Mouse (Mus musculus) heart, embryonic 15.5 days (tissue): ENCODE results near the gene Piwil1. TPM values are rescaled to one million over a fixed set of nuclear protein-coding genes. Genes with fewer than 3 reads are reported as not detected.
A peak's percentile ranks its signal among the peaks of the same experiment; 100 is the strongest.

ENCODE experiments used
- ATAC-seq: fragments of 200-750 bp; cut with Nextera tagmentation; replicated peaks from 2 replicates; pipeline ENCODE4 v1.8.0; 2017; ENCODE audit warnings: low read depth, moderate TSS enrichment; ENCODE audit not compliant: insufficient number of reproducible peaks, insufficient read depth, low FRiP score
- H3K27ac ChIP-seq: fragments of 300-500 bp; sonication (generic); 2 replicates; pipeline ENCODE4 v1.5.1; 2015; ENCODE audit warnings: mild to moderate bottlenecking, inconsistent platforms
- H3K27me3 ChIP-seq: fragments of 300-500 bp; sonication (generic); 2 replicates; pipeline ENCODE4 v1.6.1; 2015; ENCODE audit warnings: inconsistent platforms
- H3K36me3 ChIP-seq: fragments of 300-500 bp; sonication (generic); 2 replicates; pipeline ENCODE4 v1.6.1; 2015; ENCODE audit warnings: mild to moderate bottlenecking, inconsistent platforms
- H3K4me1 ChIP-seq: fragments of 300-500 bp; sonication (generic); replicated peaks from 2 replicates; pipeline ENCODE4 v1.6.1; 2015; ENCODE audit warnings: inconsistent platforms
- H3K4me2 ChIP-seq: fragments of 300-500 bp; sonication (generic); 2 replicates; pipeline ENCODE4 v1.6.1; 2015; ENCODE audit warnings: inconsistent platforms, mild to moderate bottlenecking, moderate library complexity
- H3K4me3 ChIP-seq: fragments of 300-500 bp; sonication (generic); 2 replicates; pipeline ENCODE4 v1.5.1; 2015; ENCODE audit warnings: mild to moderate bottlenecking, inconsistent platforms
- H3K9ac ChIP-seq: fragments of 300-500 bp; sonication (generic); 2 replicates; pipeline ENCODE4 v1.6.1; 2015; ENCODE audit warnings: mild to moderate bottlenecking, inconsistent platforms
- H3K9me3 ChIP-seq: fragments of 300-500 bp; sonication (generic); replicated peaks from 2 replicates; pipeline ENCODE4 v1.6.1; 2016; ENCODE audit warnings: inconsistent platforms
- WGBS: fragments of 180-500 bp; shearing (Covaris S2); methylation state at CpG from one replicate; pipeline ENCODE4 v1.1.7; 2015; ENCODE audit warnings: mixed read lengths; 5-methylcytosine and 5-hydroxymethylcytosine counted together
- polyA plus RNA-seq: library from polyadenylated mRNA; unstranded; fragments of >200 nt; fragmentation: Nextera tagmentation; extraction: Ambion mirVana; gene quantifications from 2 replicates; pipeline ENCODE4 v1.2.1, GENCODE M21; 2015

Piwil1 gene
- not detected in 2 replicates for polyA plus RNA-seq

DNA sequence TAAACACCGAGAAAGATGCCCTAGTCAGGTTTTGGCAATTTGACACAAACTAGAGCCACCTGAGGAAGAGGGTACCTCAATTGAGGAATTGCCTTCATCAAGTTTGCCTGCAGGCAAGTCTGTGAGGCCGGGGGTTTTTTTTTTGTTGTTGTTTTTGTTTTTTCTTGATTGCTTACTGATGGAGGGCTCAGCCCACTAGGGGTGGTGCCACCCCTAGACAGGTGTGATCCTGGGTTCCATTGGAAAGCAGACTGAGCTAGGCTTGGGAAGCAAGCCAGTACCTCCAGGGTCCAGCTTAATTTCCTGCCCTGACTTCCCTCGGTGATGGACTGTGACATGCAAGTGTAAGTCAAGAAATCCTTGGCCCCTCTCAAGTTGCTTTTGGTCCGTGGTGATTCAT lies at the start of gene Piwil1:
Gene Piwil1, plus strand, starts transcription at position 301 of the 400 bp plus-strand sequence.
- no peak within 1 kb of the TSS for H3K9ac ChIP-seq
- 0 out of 2 replicates have a peak, but pooled peaks cover 3% of the 10 kb centered on the region for H3K9me3 ChIP-seq
- no peak within 1 kb of the TSS for H3K27ac ChIP-seq
- no peaks in the 10 kb centered on the region for H3K36me3 ChIP-seq
- H3K4me1 ChIP-seq, result no peaks in the 10 kb centered on the region; the same call in 1 of the 2 replicates
- no peaks in the 10 kb centered on the region for H3K27me3 ChIP-seq
- no peak within 1 kb of the TSS for H3K4me3 ChIP-seq
- 71% methylated on average over 4 of the region's 4 CpGs for WGBS
- H3K4me2 ChIP-seq, result no peak within 1 kb of the TSS
- ATAC-seq, result no peak

DNA sequence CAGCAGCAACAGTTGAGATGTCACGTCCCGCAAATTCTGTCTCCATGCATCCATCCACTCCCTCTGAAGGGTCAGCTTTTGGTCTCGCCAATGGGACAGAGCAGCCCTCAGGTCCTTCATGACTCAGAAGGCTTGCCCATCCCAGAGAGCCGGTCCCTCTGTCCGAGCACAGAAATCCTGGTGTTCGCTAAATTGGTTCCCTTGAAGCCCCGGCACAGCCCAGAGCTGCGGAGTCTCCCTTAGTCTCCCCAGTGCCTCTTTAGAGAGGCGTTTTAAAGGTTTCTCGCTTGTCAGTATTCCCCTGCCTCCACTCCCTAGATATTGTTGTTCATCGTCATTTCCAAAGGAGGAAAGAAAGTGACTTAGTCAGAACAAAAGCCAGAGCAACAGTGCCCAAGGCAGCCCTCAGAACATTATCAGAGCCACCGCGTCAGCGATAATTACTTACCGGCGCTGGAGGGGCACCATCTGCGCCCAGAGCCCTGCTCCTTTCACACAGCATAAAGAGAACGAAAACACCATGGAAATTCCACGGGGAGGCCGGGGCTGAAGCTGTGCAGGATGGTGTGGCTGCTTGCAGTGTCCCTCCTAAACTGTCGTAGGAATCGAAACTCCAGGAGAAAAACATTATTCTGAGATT lies 45.7 kb upstream of the Piwil1 start:
- Histone ChIP-seq H3K4me3 (no peak overlapping the region), H3K27me3 (no peaks in the 10 kb centered on the region), H3K27ac (no peak overlapping the region), H3K4me2 (0 out of 2 replicates have a peak overlapping the region, but pooled peaks have one; percentile 3), H3K4me1 (no peaks in the 10 kb centered on the region), H3K9me3 (no peaks in the 10 kb centered on the region), H3K9ac (no peak overlapping the region), H3K36me3 (no peaks in the 10 kb centered on the region)
- 41% methylated on average over 22 of the region's 22 CpGs for WGBS
- ATAC-seq, result no peak

DNA sequence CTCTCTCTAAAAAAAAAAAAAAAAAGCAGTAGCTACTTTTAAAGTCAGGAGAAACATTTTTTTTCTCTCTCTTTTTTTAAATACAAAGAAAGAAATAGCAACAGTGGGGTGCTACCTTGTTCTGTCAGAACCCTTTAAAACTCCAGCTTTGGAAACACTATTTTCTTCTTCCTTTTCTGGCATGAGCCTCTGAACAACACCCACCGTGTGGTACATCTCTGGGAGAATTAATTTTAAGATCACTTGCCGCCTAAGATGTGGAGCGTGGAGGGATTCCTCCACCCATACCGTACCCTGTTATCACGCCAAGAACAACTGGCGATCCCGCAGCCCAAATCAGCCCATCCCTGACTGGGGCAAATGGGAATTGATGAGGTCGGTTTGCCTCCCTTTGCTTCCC lies 42.2 kb upstream of the Piwil1 start:
- no peak overlapping the region for H3K27ac ChIP-seq

DNA sequence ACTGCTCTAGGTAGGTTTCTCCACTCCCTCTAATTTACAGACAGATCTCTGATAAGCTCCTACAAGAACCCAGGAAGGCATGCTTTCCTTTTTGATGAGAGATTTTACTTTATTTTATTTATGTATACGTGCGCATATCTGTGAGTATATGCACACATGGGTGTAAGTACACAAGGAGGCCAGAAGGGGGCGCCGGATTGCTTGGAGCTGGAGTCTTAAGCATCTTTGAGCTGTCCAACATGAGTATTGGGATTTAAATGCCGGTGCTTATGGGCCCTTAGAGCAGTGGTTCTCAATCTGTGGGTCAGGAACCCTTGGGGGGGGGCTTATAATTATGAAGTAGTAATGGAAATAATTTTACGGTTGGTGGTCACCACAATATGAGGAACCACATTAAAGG lies 39.4 kb upstream of the Piwil1 start:
- Histone ChIP-seq H3K4me3 (no peak overlapping the region), H3K9me3 (0 out of 2 replicates have a peak, but pooled peaks cover 3% of the 10 kb centered on the region), H3K27ac (no peak overlapping the region), H3K4me1 (no peaks in the 10 kb centered on the region), H3K27me3 (no peaks in the 10 kb centered on the region), H3K9ac (no peak overlapping the region), H3K36me3 (no peaks in the 10 kb centered on the region), H3K4me2 (no peak overlapping the region)
- WGBS, result 84% methylated on average over 6 of the region's 6 CpGs
- ATAC-seq, result no peak

More for the DNA sequence above, 42.2 kb upstream of the Piwil1 start:
- no peaks in the 10 kb centered on the region for H3K27me3 ChIP-seq
- H3K4me1 ChIP-seq, result no peaks in the 10 kb centered on the region
- ATAC-seq, result no peak
- H3K36me3 ChIP-seq, result no peaks in the 10 kb centered on the region
- no peak overlapping the region for H3K4me3 ChIP-seq
- H3K9ac ChIP-seq, result no peak overlapping the region
- 47% methylated on average over 8 of the region's 8 CpGs for WGBS
- H3K4me2 ChIP-seq, result no peak overlapping the region
- H3K9me3 ChIP-seq, result 0 out of 2 replicates have a peak, but pooled peaks cover 3% of the 10 kb centered on the region

DNA sequence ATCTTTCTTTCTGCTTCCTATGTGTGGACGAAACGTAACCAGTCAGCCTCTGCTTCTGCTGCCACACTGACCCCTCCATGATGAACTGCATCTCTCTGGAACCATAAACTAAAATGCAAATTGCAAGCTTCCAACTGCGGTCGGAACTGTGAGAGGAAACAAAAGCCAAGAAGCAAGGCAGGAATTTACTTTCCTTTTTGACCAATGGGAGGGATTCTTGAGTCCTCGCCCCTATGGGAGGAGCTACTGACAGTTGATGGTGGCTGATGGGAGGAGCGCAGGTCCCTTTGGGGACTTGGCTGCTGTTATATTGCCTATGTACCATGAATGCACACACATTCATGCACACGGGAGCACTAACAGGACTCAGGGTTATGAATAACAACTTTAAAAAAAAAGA lies 38.3 kb upstream of the Piwil1 start:
- 0 out of 2 replicates have a peak, but pooled peaks cover 3% of the 10 kb centered on the region for H3K9me3 ChIP-seq
- H3K4me2 ChIP-seq, result no peak overlapping the region
- no peaks in the 10 kb centered on the region for H3K27me3 ChIP-seq
- H3K9ac ChIP-seq, result no peak overlapping the region
- H3K27ac ChIP-seq, result no peak overlapping the region
- H3K4me3 ChIP-seq, result no peak overlapping the region
- 82% methylated on average over 7 of the region's 7 CpGs for WGBS
- no peak for ATAC-seq
- H3K36me3 ChIP-seq, result no peaks in the 10 kb centered on the region
- no peaks in the 10 kb centered on the region for H3K4me1 ChIP-seq

DNA sequence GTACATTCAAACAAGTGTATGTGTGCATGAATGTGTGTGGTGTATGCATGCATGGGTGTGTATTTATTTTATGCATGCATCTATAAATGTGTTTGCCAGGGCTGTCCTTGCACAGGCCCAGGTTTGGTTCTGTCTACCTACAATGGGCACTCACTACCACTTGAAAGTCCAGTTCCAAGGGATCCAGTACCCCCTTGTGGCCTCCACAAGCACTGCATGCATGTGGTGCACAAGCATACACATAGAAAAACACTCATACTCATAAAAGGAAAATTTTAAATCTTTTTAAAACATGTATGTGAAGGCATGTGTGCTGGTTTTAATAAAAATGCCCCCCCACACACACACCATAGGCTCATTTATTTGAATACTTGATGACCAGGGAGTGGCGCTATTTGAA lies 37.3 kb upstream of the Piwil1 start:
- no peak overlapping the region for H3K4me3 ChIP-seq
- no peaks in the 10 kb centered on the region for H3K36me3 ChIP-seq
- no peak overlapping the region for H3K9ac ChIP-seq
- no peak overlapping the region for H3K27ac ChIP-seq
- no peak overlapping the region for H3K4me2 ChIP-seq
- WGBS, result 88% methylated on average over 1 of the region's 1 CpGs
- 0 out of 2 replicates have a peak, but pooled peaks cover 3% of the 10 kb centered on the region for H3K9me3 ChIP-seq
- H3K4me1 ChIP-seq, result no peaks in the 10 kb centered on the region
- no peak for ATAC-seq
- H3K27me3 ChIP-seq, result no peaks in the 10 kb centered on the region

DNA sequence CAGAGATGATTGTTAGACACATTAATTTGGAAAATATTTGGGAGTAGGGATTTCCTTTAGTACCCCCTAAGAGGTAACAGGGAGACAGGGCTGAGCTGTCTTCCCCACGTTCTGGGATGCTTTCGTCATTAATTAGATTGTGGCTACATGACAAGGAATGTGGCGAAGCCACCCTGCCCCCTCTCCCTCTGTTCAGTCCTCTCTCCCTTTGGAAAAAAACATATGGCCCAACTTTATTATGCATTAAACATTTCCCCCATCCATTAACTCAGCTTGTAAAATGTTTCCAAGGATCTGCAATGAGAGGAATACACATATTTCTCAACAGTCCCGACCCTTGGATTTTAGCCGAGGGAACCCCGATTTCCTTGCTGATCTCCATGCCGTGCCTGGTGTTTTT lies 35.0 kb upstream of the Piwil1 start:
- H3K9me3 ChIP-seq, result 0 out of 2 replicates have a peak, but pooled peaks cover 3% of the 10 kb centered on the region
- no peaks in the 10 kb centered on the region for H3K4me1 ChIP-seq
- WGBS, result 58% methylated on average over 7 of the region's 7 CpGs
- no peaks in the 10 kb centered on the region for H3K36me3 ChIP-seq
- no peak overlapping the region for H3K4me2 ChIP-seq
- H3K4me3 ChIP-seq, result no peak overlapping the region
- H3K9ac ChIP-seq, result no peak overlapping the region
- no peak overlapping the region for H3K27ac ChIP-seq
- no peak for ATAC-seq
- no peaks in the 10 kb centered on the region for H3K27me3 ChIP-seq

DNA sequence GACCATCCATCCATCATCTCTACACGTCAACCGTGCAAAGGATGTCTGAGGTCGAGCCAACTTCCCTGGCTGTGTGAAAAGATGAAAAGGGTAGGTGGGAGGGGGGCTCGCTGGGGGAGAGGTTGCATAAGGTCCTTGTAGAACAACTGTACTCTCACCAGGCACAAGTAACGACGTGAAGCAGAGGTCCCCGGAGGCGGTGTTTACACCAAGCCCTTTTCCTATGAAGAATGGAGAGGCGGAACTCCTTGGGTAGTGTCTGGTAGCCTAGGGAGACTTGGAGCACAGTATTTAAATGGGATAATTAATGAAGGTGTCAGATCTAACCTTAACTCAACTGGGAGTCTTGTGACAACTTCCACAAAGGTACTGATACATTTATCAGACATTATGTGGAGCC lies 28.2 kb upstream of the Piwil1 start:
- no peak overlapping the region for H3K4me3 ChIP-seq
- H3K4me1 ChIP-seq, result no peaks in the 10 kb centered on the region
- no peaks in the 10 kb centered on the region for H3K9me3 ChIP-seq
- H3K36me3 ChIP-seq, result no peaks in the 10 kb centered on the region
- H3K27ac ChIP-seq, result no peak overlapping the region
- no peak overlapping the region for H3K9ac ChIP-seq
- 65% methylated on average over 9 of the region's 9 CpGs for WGBS
- no peak overlapping the region for H3K4me2 ChIP-seq
- no peak for ATAC-seq
- H3K27me3 ChIP-seq, result no peaks in the 10 kb centered on the region

DNA sequence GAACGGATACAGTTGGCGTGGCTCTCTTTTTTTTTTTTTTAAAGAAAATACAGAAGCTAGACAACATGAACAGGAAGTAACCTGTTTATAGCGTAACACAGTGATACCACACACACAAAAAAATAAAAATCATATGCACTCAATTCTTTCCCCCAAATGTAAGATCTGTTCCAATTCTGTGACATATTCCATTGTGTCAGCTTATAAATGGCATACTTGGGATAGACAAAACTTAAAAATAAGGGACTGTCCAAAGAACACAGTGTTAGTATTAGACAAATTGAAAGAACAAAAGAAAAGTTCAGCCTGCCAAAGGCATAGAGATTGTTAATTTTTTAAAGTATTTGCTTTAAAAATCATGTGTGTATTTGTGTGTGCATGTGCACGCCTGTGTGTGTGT lies 25.0 kb upstream of the Piwil1 start:
- Histone ChIP-seq H3K9me3 (no peaks in the 10 kb centered on the region), H3K4me3 (no peak overlapping the region), H3K9ac (no peak overlapping the region), H3K4me2 (no peak overlapping the region), H3K27me3 (no peaks in the 10 kb centered on the region), H3K4me1 (no peaks in the 10 kb centered on the region), H3K27ac (no peak overlapping the region), H3K36me3 (no peaks in the 10 kb centered on the region)
- ATAC-seq, result no peak
- WGBS, result 80% methylated on average over 4 of the region's 4 CpGs

DNA sequence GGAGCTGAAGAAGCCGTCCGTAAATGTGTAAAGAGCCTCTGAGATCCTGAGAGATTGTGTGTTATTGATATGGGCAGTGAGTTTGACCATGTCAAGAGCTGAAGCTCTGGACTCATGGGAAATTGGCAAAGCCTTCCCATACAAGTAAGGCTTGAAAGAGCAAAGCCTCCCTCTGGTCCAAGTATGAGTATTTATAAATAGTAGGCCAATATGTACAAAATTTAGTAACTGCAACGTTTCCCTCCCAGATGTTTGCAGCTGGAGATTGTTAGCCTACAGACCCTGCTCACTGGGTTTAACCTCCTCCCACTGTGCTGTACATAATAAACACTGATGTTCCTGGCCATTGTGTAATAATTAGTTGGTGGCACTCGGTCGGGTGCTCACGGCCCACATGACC lies 24.5 kb upstream of the Piwil1 start:
- no peak overlapping the region for H3K9ac ChIP-seq
- H3K4me1 ChIP-seq, result no peaks in the 10 kb centered on the region
- H3K36me3 ChIP-seq, result no peaks in the 10 kb centered on the region
- ATAC-seq, result no peak
- H3K4me3 ChIP-seq, result no peak overlapping the region
- no peak overlapping the region for H3K4me2 ChIP-seq
- H3K9me3 ChIP-seq, result no peaks in the 10 kb centered on the region
- H3K27ac ChIP-seq, result no peak overlapping the region
- no peaks in the 10 kb centered on the region for H3K27me3 ChIP-seq
- 75% methylated on average over 6 of the region's 6 CpGs for WGBS

DNA sequence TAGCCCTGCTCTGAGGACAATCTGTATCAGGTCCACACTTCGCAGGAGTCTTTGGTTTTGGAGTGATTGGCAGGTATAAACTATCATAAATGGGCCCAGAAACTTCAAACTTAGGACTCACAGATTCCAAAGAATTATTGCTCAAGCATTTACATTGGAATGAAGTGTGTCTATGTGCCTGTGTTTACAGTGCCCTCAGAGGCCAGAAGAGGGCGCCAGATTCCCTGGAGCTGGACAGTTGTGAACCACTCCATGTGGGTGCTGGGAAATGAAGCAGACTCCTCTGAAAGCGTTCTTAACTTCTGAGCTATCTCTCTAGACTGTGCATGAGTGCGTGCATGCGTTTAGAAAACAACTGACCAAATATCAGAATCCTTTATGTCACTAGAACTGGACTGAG lies 20.9 kb upstream of the Piwil1 start:
- Histone ChIP-seq H3K9me3 (peaks cover 6% of the 10 kb centered on the region; the same call in 1 of the 2 replicates), H3K27ac (no peak overlapping the region), H3K4me3 (no peak overlapping the region), H3K4me1 (no peaks in the 10 kb centered on the region), H3K4me2 (no peak overlapping the region), H3K27me3 (no peaks in the 10 kb centered on the region), H3K36me3 (no peaks in the 10 kb centered on the region), H3K9ac (no peak overlapping the region)
- ATAC-seq, result no peak
- WGBS, result 35% methylated on average over 5 of the region's 5 CpGs

DNA sequence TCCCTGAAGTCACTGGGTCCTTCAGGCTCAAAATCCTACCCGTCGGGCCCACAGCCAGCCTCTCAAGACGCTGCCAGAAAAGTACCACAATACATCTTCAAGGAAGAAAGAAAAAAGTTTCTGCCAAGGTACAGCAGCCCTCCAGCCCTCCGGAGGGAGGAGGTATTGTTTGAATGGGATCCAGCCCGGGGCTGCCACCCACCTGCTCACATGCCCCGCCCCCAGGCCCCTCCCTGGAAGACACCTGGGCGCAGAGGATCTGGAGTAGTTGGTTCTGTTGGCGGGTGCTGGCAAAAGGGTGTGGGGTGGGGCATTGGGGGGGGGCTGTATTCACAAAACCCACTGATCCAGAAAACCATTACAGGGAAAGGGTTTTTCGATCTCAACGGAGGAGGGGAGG lies 18.1 kb upstream of the Piwil1 start:
- no peaks in the 10 kb centered on the region for H3K4me1 ChIP-seq
- H3K4me3 ChIP-seq, result no peak overlapping the region
- H3K9ac ChIP-seq, result no peak overlapping the region
- WGBS, result 23% methylated on average over 10 of the region's 10 CpGs
- peaks cover 6% of the 10 kb centered on the region; the same call in 1 of the 2 replicates for H3K9me3 ChIP-seq
- ATAC-seq, result no peak
- no peaks in the 10 kb centered on the region for H3K36me3 ChIP-seq
- H3K27me3 ChIP-seq, result no peaks in the 10 kb centered on the region
- H3K27ac ChIP-seq, result no peak overlapping the region
- H3K4me2 ChIP-seq, result no peak overlapping the region
